ENCODE assay signal across 1 mouse cellular context in the genomic region with DNA sequence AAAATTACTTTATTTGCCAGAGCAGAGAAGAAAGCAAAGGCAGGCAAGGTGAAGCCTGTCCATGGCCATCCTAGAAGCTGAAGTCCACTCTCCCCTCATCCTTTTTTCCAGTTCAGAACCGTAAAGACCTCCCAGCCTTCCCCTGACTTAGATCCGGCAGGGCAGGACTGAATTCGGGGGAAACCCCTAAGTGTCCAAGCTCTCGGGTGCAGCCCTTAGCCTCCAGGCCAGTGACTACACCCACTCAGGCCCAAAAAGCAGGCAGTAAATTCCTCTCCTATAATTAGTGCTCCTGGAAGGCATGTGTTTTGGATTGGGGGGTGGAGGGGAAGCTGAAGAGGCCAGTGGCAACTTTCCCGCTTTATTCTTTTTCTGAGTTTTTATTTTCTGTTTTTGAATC.
TF ChIP-seq lines count a peak whose summit lies in the region.

No protein-coding gene starts in this region.

TF ChIP-seq in CH12.LX, 34 proteins besides CTCF, POLR2A, EP300 and RAD21 (continued from another document):
- TF ChIP-seq POLR2AphosphoS2 (IDR thresholded peaks at IDR 0.05; ENCODE audit: low read depth, low read length): no peak
- TF ChIP-seq NRF1 (IDR thresholded peaks at IDR 0.05; ENCODE audit: low read depth, low read length): no peak
- no peak for TF ChIP-seq JUND (conservative IDR thresholded peaks at IDR 0.05; ENCODE audit: low read depth, low read length)
